Mouse (Mus musculus): Measurements from ENCODE around the gene Cdh20.

Cdh20 gene

DNA sequence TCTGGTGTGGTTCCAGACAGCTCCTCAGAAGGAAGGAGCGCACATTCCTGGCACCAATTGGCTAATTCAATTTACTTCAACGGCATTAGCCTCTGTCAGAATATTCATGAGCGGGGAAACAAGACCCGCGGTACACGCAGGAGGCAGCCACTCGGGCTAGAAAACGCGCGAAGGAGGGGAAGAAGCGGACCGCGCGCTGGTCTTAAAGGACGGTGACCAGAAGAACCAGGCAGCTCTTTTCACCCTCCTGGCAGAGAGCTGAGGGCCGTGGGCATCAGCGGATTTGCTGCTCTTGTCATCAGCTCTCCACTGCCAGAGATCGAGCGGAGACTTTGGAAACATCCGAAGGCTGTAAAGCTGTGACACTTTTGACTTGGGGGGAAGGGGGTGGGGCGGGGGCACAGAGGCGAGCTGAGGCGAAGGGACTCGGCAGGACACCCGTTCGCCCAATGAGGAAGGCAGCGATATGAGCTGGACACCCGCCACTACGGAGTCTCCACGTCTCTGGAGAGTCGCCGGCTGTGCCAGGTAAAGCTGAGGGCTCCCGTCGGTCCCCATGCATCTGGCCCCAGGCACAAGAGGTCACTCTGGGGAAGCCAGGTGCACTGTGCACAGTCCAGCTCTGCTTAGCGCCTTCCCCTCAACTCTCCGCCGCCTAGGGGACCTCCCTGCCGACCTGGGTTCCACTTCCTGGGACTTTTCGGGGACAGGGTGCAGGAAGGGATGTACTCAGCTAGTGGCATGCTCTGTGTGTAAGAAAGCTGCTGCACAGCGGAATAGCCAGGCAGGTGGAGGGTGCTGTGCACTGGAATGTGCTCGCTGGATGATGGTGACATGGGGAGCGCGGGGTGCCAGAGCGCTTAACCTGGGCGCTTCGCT lies at the start of gene Cdh20:
Gene Cdh20 (plus strand): TSS at position 159 of the 879 bp plus-strand sequence.
- DNase-seq (ENCODE audit: low spot score) = no peak

DNA sequence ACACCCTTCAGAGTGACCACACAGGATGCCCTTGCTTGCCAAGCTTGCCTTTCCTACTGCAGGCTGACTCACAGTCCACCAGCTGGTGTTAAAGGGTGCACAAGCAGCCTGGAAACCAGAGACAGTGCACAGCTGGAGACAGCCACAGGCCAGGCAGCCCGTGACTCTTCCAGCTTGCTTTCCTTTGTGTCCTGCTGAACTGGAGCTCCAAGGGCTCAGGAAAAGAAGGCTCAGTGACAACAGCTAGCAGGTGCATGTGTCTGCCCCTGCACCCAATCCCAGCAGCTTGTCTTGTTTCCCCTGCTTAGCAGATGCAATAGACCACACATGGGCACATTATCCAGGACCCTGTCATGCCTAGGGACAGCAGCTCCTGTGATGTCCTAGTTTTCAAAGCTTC lies 21.5 kb upstream of the Cdh20 start:
- no peak for DNase-seq (ENCODE audit: low spot score)

DNA sequence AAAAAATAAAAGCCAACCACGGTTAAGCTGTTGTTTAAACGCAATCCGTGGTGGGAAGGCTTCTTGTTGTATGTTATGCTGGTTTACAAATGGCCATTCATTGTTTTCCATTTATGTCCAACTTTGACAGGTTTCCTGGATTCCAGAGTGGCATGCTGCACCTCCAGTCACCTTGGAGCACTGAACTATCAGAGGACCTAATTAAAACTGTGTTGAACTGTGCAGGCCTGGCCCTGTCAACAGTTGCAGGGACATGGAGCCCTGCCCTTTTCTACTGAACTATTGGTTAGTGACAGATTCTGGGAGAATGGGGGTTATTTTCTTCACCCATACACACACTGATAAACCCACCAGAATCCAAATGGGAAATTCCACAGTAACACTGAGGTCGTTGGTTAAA lies 20.9 kb upstream of the Cdh20 start:
- DNase-seq (ENCODE audit: low spot score) = no peak

DNA sequence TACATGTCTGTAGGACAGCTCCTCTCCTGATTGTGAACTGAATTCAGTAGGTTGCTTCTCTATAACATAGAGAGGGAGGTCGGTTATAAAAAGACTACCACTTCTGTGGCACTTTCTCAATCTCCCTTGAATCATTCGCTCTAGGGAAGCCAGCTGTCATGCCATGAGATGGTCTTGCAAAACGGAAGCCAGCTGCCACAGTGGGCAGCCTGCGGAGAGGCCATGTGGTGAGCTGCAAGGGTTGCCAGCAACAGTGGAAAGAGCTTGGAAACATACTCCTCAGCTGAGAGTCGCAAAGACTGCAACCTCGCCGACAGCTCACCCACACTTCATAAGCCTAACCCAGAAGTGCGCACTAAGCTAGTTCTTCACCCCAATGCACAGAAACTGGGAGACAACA lies 13.8 kb upstream of the Cdh20 start:
- no peak for DNase-seq (ENCODE audit: low spot score)

DNA sequence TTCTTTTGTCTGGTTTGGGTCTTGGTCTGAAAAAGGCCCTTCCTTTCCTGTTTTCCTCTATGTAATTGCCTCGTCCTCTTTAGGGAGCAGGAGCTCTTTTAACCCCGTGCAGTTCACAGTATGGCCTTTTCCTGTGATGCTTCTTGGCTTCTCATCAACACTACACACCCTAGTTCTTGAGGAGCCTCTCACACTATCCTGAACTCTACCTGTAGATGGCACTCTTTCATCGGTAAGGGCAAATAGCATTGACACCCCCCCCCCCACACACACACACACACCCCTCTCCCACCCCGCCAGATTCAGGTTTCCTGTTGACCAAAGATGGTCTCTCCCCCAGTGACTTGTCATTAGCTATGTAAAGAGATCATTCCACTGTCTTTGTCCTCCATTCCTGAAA lies 12.4 kb upstream of the Cdh20 start:
- no peak for DNase-seq (ENCODE audit: low spot score)

DNA sequence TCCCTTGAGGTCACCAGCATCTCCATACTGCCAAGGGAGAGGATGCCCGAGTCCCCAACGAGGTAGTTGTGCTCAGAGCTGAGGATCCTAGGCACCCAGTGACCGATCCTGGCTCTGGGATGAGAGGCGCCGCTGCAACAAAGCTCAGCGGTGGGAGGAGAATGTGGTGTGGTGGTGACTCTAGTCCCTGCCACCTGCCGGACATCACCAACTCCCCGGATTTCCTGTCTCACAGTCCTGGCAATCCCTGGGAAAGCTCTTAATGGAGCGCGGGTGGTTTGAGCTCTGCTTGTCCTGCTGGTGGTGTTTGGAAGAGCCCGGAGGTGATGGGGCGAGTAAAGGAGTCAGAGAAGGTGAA lies 900 bp downstream of the Cdh20 start:
- DNase-seq (ENCODE audit: low spot score) = no peak

DNA sequence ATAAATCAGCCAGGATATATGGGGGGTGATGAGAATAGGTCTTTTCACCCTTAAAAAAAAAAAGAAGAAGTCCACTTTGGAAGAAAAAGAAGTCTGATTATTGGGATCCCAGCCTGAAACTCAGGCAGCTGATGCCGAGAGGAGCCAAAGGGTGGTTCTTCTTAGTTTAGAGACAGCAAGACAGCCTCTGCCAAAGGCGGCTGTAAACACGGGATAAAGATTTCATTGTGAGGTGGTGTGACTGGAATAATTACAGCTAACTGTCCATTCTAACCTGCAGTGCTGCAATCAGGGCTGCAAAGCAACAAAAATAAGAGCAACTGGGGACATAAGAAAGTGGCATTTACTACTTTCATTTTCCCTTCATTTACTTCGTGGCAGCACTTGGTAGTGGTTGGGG lies 3.6 kb downstream of the Cdh20 start:
- no peak for DNase-seq (ENCODE audit: low spot score)

DNA sequence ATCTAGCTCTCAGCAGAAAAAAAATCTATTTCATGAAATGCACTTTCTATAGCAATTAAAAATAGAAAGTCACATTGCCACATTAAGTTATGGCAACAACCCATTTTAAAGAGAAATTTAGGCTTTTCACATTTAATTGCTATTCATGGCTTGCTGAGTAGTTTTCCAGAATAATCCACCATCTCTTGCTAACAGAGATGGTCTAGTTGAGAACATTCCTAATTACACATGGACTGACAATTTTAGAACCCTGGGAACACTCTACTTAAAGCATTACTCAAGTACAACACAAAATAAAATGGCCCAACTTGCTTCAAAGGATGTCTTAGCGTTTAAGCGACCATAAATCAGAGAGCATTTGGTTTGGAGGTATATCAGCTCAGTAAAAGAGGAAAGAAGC lies 4.9 kb downstream of the Cdh20 start:
- DNase-seq (ENCODE audit: low spot score) = no peak

DNA sequence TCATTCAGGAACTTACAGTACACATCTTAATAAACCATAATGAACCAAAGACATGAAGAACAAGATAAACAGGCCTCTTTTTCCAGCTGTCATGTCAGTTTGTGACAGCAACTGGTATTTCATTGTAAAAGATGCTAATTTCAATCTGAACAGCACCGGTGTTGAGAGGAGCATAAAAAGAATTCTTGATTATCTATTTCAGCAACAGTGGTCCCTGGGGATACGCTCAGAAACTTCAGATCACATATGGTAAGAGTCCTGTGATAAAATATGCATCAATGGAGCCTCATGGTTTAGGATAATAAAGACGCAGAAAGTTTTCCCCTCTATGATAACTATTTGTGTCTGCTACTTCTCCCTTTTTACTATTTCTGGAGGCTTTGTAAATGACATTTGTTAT lies 25.2 kb downstream of the Cdh20 start:
- no peak for DNase-seq (ENCODE audit: low spot score)

DNA sequence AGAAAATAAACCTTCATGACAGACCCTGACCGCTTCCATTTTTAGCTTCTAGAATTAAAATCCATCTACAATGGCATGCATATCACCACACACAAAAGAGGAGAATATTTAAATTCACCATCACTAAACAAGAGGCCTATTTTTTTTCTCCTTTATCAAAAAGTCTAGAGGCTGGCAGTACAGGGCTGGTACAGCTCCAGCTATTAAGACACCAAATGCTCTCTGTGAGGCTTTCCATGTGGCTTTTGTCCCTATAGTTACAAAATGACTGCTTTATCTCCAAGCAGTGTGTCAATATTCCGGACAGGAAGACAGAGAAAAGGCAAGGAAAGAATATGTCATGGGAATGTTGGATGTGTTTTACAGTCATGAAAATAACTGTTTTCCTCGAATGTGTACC lies 27.8 kb downstream of the Cdh20 start:
- no peak for DNase-seq (ENCODE audit: low spot score)

DNA sequence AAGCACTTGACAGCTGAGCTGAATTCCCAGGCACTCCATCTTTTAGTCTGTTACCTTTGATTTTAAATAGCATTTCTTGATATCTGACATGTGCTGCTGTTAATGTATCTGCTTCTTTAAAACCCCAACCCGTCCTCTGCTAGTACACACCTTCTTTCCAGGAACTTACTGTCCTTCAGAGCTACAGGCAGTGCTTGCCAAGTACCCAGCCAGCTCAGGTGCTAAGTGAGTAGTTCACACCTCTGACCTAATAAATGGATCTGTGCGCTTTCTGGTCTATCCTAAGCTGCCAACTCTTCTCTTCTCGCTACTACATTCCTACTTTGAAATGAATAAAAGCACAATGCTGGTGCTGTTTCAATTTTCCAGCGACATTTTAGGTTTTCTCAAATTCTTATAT lies 28.8 kb downstream of the Cdh20 start:
- no peak for DNase-seq (ENCODE audit: low spot score)

DNA sequence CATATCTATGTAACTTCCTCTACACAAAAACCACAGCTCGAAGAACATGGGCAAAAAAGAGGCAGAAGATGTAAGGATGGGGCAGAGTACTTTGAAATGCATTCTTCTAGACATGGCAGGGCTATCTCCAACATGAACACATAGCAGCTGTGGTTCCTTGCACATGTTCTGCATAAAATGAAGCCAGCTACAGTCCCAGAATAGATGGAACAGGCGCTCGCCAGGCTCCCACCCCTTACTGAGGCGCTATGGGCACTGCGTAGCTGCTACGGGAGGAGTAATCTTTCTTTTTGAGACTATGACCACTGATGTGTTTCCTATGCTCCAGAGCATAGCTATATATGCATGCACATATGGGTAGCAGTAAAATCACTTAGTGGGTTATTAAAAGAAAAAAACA lies 36.4 kb downstream of the Cdh20 start:
- no peak for DNase-seq (ENCODE audit: low spot score)

DNA sequence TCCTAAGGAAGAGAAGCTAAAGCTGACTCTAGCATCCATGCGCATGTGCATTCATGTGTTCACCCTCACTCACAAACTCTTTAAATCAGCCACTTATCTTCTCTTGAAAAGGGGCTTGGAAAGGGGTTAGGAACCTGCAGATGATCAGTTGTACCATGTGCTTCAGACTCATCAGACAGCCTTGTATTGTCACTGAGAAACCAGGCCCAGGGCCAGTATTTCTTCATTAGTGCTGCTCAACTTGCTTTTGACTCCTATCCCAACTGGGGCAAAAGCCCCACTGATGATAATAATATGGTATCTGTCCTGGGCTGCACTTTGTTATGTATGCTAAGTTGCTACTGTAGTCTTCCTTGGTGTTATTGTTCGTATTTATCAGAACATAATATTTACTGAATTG lies 38.9 kb downstream of the Cdh20 start:
- no peak for DNase-seq (ENCODE audit: low spot score)

DNA sequence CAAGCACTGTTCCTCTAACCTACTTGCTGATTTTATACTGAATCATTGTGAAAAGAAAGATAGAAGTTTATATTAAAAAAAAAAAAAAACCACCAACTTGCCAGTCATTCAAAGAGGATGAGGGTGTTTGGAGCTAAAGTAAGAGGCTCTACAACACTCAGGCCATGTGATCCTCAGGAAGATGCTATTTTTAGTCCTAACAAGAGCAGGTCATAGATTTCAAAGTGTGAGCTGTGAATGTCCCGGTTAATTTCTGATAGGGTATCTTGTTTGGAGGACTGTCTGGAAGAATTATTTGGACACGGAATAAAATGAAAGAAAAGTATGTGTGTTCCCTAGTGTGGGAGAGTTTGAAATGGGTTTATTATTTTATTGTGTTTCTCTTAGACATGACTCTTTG lies 49.2 kb downstream of the Cdh20 start:
- no peak for DNase-seq (ENCODE audit: low spot score)

DNA sequence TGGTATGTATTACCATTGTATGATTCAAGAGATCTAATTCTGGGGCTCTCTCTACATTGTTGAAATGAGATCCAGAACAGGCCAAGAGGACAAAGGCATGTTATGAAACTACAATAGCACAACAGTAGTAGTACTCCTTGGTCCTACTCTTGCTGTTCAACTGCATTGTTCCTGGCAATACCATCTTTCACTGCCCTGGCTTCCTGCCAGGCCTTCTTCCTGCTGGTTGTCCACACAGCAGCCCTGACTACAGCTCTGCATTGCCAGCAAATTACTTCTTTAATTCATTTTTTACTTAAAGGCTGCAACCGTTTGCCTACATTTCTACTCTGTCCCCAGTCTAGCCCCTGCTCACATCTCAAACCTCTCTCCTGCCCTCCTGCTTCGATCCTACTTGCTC lies 59.8 kb downstream of the Cdh20 start:
- no peak for DNase-seq (ENCODE audit: low spot score)

DNA sequence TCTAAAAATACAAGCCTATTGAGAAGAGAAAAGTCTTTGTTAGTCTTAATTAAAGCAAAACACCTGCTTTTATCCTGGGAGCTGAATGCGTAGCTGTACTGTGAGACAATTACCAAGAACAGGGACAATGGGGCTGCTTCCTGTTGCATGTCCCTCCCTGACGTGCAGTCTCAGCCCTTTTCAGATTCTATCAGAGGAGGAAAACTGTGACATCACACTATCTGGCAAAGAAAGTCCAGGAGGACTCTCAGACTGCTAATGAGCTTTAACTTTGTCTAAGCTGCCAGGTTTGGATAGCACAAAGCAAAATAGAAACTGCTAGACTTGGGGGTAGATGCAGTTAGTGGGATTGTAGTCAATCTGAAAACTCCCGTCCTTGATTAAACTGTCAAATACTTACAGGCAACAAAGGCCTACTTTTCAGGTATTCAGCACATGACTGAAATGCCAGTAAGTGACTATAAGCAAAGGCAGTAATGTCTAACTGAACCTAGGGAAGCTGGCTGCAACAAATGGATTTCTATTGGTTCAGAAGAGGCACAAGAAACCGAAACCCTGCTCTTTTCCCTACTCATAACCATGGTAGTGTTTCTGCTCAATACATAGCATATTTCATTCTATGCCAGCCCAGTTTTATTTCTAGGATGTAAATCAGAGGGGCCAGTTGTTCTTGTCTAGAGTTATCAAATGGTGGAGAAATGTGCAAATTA lies 70.0 kb downstream of the Cdh20 start:
- no peak for DNase-seq (ENCODE audit: low spot score)

DNA sequence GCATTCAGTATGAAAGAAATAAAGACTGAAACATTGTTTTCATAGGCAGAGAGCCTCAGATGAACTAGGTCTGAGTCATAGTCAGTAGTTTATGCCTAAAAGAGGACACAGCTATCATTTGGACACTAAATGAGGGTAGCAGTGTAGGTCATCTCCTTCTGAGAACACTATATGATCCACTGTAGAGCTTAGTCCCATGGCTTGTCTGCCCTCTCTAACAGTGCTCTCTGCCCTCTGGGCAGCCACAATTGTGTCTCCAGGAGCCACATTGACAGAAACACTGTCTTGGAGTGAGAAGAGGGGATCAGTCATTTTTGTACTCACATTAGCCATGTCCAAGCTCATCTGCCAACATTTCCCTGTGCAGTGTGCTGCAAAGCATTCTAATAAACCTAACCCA lies 70.7 kb downstream of the Cdh20 start:
- no peak for DNase-seq (ENCODE audit: low spot score)

DNA sequence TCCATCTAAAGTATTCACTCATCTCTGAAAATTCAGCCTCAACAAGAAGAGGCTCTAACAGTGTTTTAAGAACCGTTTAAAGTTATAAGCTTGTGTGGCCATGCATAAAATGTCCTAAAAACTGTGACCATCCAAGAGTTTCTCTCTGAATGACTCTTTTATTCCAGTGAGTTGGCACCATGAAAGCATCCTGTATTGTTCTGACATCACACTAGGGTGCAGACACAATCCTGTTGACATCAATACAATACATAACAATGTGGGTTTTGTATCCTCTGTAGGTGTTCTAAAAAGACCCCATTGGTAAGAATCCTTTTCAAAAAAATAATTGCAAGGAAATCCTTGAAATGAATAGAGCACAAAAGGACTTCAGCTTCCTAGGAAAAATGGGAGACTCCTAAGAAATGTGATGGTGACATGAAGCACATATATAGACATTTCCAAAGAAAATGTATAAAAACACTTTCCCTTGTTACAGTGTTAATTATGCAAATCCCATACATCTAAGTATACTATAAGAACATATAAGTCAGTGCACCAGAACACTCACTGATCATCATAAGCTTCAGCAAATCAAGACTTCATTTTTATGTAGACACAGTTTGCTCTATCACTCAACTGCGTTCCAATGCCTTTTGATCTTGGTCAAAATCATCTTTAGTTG lies 80.1 kb downstream of the Cdh20 start:
- no peak for DNase-seq (ENCODE audit: low spot score)

DNA sequence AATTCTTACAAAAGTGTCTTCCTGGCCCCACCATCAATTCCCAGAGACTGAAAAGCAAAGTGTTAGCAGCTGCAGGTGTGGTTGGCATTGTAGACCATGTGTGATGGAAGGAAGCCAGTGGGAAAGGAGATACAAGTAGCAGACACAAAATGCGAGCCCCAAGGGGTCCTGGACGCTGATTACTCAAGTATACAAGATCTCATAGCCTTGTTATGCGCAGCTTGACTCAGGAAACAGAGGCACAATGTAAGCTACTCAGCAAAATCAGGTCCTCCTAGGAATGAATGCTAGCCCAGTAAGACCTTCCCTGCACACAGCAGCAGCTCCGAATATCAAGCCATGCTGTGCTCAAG lies 80.6 kb downstream of the Cdh20 start:
- no peak for DNase-seq (ENCODE audit: low spot score)

DNA sequence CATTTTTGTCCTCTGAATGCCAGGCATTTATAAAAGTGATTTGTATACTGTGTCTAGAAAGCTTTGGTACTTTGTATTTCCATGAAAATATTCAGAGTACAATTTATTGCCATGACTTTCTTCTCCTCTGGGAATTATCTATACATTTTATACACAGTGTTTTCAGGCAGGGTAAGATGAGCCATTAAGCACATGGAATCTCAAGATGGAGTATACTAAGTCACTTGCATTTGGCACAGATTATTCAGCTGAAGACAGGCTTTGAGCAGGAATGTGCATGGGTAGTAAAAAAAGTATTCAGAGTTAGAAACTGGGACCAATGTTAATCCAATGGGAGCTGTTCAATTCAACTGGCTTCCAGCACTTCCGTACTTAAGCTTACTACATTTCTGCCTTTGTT lies 109.1 kb downstream of the Cdh20 start:
- DNase-seq (ENCODE audit: low spot score) = no peak

DNA sequence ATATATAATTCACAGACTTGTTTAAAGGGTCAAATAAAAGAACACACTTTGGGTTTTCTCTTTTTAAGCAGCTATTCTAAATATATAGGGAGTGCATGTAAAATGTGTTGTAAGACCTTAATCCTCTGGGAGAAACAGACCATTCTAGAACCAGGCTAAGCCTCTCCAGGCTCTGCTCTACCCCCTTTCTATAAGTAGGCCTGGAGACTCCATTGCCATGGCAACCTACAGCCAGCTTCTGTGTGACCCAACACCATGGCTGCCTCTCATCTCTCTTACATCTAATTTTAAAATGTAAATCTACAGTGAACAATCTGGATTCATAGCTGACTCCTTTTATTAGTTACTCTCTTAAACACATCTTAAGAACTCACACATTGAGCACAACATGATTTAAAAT lies 133.5 kb downstream of the Cdh20 start:
- no peak for DNase-seq (ENCODE audit: low spot score)

DNA sequence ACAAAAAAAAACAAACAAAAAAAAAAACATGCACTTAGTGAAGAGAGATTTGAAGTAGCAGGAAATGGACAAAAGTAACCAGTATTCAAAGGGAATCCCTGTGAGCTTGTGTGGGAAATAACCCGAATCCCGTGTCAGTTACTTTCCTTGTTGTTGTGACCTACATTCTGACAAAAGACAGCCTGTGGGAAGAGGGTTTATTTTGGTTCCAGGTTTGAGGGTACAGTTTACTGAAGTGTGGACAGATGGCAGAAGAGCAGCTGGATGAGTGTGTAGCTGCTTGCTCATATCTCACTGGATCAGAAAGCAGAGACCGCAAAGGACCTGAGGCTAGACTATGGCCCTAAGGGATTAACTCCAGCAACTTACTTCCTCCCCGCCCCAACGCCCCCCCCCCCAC lies 135.1 kb downstream of the Cdh20 start:
- no peak for DNase-seq (ENCODE audit: low spot score)

DNA sequence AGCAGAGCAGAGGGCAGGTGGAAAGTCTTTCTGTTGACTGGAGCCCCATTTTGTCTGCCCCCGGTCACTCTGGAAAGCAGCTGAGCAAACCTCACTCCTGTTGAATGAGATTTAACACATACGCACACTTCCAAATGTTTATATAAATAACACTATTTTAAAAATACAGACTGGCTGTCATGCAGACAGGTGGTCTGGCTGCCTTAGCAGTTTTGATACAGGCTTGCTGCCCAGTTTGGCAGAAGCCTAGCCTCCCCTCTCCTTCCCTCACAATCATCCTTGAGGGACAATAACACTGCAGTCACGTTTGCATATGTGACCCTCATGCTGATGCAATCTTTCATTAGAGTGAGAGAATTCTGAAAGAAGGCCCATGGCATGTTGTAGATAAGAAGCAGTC lies 144.1 kb downstream of the Cdh20 start:
- DNase-seq (ENCODE audit: low spot score) = no peak
